Mouse (Mus musculus) neural tube, embryonic 15.5 days (tissue): ENCODE results near the gene Marco. TPM values are rescaled to one million over a fixed set of nuclear protein-coding genes. Genes with fewer than 3 reads are reported as not detected.

Source experiments
- ATAC-seq: fragments of 200-750 bp; cut with Nextera tagmentation; 2 replicates; pipeline ENCODE4 v1.8.0; 2017; ENCODE audit warnings: mild to moderate bottlenecking, moderate TSS enrichment, moderate library complexity; ENCODE audit not compliant: low FRiP score
- H3K27ac ChIP-seq: fragments of 300-500 bp; sonication (generic); replicated peaks from 2 replicates; pipeline ENCODE4 v1.5.1; 2015; ENCODE audit warnings: mild to moderate bottlenecking, inconsistent platforms
- H3K27me3 ChIP-seq: fragments of 300-500 bp; sonication (generic); replicated peaks from 2 replicates; pipeline ENCODE4 v1.6.1; 2015; ENCODE audit warnings: inconsistent platforms
- H3K36me3 ChIP-seq: fragments of 300-500 bp; sonication (generic); 2 replicates; pipeline ENCODE4 v1.6.1; 2015; ENCODE audit warnings: inconsistent platforms
- H3K4me1 ChIP-seq: fragments of 300-500 bp; sonication (generic); 2 replicates; pipeline ENCODE4 v1.6.1; 2015; ENCODE audit warnings: inconsistent platforms
- H3K4me2 ChIP-seq: fragments of 300-500 bp; sonication (generic); 2 replicates; pipeline ENCODE4 v1.6.1; 2015; ENCODE audit warnings: inconsistent platforms, mild to moderate bottlenecking, moderate library complexity
- H3K4me3 ChIP-seq: fragments of 300-500 bp; sonication (generic); replicated peaks from 2 replicates; pipeline ENCODE4 v1.5.1; 2015; ENCODE audit warnings: mild to moderate bottlenecking, inconsistent platforms
- H3K9ac ChIP-seq: fragments of 300-500 bp; sonication (generic); replicated peaks from 2 replicates; pipeline ENCODE4 v1.6.1; 2015; ENCODE audit warnings: mild to moderate bottlenecking, inconsistent platforms
- H3K9me3 ChIP-seq: fragments of 300-500 bp; sonication (generic); replicated peaks from 2 replicates; pipeline ENCODE4 v1.6.1; 2016; ENCODE audit warnings: inconsistent platforms
- WGBS: fragments of 180-500 bp; shearing (Covaris S2); methylation state at CpG from one replicate; pipeline ENCODE4 v1.1.7; 2015; ENCODE audit warnings: mixed read lengths; 5-methylcytosine and 5-hydroxymethylcytosine counted together
- polyA plus RNA-seq: library from polyadenylated mRNA; unstranded; fragments of >200 nt; fragmentation: Nextera tagmentation; extraction: Ambion mirVana; gene quantifications from 2 replicates; pipeline ENCODE4 v1.2.1, GENCODE M21; 2015

Marco gene
- polyA plus RNA-seq, 1 experiment from 2014 or later, result not detected

GRCm38 (mm10) chr1:120498036-120498435, 6.8 kb downstream of the Marco start:
- no peak for ATAC-seq
- no peaks in the 10 kb centered on the region for H3K36me3 ChIP-seq
- no peak overlapping the region for H3K4me2 ChIP-seq
- 80% methylated on average over 4 of the region's 4 CpGs for WGBS
- H3K4me3 ChIP-seq, result no peak overlapping the region
- no peak overlapping the region for H3K9ac ChIP-seq
- no peaks in the 10 kb centered on the region for H3K9me3 ChIP-seq
- no peaks in the 10 kb centered on the region for H3K4me1 ChIP-seq
- H3K27ac ChIP-seq, result no peak overlapping the region
- H3K27me3 ChIP-seq, result no peaks in the 10 kb centered on the region

DNA sequence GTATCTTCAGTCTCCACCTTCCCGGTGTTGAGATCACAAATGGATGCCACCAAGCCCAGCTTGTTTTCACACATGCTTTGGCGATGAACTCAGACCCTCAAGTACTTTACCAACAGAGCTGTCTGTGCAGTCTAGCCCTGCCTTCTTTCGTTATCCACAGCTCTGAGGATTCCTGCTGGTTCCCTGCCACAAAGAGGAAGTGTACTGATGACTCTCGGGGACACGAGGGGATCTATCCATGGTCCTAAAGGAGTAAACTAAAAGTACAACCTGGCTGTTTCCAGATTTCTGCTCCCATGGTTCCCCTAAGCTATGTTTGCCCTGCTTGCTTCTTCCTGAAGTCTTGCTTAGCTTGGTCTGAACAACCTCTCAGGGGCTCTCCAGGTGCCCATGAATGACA, 23.9 kb downstream of the Marco start:
- WGBS, result 32% methylated on average over 5 of the region's 5 CpGs
- H3K4me1 ChIP-seq, result no peaks in the 10 kb centered on the region

DNA sequence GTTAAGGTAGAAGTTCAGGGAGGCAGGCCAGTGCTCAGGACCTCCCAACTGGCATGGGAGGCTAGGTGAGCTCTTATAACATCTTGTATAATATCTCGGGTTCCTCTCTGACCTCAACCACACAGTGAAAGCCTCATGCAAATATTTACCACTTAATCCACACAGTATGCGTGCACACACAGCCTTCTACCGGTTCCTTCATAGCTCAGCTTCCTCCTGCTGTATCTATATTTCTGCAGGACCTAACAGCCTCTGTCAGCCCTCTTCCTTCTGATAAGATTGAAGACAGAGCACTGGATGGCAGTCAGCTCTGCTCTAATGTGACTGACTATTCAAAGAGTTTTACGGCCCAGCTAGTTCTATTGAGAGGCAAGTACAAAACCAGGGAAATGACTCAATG, 30.0 kb downstream of the Marco start:
- 55% methylated on average over 4 of the region's 4 CpGs for WGBS
- ATAC-seq, result no peak
- no peaks in the 10 kb centered on the region for H3K27me3 ChIP-seq

More for the DNA sequence above, 23.9 kb downstream of the Marco start:
- Histone ChIP-seq H3K9ac (no peak overlapping the region), H3K27ac (no peak overlapping the region), H3K9me3 (no peaks in the 10 kb centered on the region), H3K4me2 (no peak overlapping the region), H3K36me3 (no peaks in the 10 kb centered on the region), H3K4me3 (no peak overlapping the region), H3K27me3 (no peaks in the 10 kb centered on the region)
- no peak for ATAC-seq

DNA sequence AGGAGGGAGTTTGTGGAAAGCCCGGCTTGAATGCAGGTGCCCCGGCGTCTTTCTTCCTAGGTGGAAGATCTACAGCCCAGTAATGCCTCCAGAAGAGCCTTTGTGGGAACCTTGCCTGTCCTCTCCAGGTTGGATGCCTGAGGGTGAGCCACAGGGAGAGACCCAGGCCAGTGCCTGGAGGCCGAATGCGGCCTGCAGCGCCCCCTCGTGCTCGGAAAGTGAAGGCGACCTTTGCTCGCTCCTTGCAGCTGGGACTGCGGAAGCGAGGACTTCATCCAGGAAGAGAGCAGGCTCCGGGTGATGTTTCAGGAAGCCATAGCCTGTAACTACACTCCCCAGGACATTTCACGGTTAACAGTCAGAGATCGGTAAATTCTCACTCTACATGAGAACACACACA, 35.9 kb downstream of the Marco start:
- Histone ChIP-seq H3K9me3 (no peaks in the 10 kb centered on the region), H3K9ac (no peak overlapping the region)
- no peak for ATAC-seq

More for the DNA sequence above, 30.0 kb downstream of the Marco start:
- Histone ChIP-seq H3K9ac (no peak overlapping the region), H3K4me1 (no peaks in the 10 kb centered on the region), H3K4me2 (no peak overlapping the region), H3K4me3 (no peak overlapping the region), H3K9me3 (no peaks in the 10 kb centered on the region), H3K36me3 (no peaks in the 10 kb centered on the region), H3K27ac (no peak overlapping the region)

DNA sequence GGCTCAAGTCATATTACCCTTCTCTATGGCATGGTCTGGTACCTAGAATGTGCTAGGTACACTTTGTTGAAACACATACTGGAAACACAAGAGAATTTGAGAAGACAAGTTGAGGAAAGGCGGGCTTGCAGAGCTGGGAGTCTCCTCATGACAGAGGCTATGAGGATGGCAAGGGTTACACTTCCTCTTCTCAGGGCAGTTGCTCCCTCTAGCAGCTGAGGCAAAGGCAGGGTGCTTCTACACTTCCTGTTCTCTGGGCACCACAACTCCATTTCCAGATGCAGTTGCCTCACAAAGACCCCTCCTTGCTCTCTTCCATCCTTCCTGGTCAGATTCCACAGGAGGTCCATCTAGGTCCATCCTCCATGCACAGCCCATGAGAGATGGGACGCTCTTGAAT, 37.5 kb downstream of the Marco start:
- Histone ChIP-seq H3K9ac (no peak overlapping the region), H3K4me1 (peaks cover 12% of the 10 kb centered on the region), H3K36me3 (no peaks in the 10 kb centered on the region), H3K4me2 (no peak overlapping the region), H3K4me3 (no peak overlapping the region), H3K27me3 (peaks cover 8% of the 10 kb centered on the region; the same call in 1 of the 2 replicates), H3K27ac (no peak overlapping the region), H3K9me3 (no peaks in the 10 kb centered on the region)
- no peak for ATAC-seq
- 99% methylated on average over 2 of the region's 2 CpGs for WGBS

More for the DNA sequence above, 35.9 kb downstream of the Marco start:
- H3K27ac ChIP-seq, result no peak overlapping the region
- H3K4me2 ChIP-seq, result no peak overlapping the region
- H3K4me3 ChIP-seq, result no peak overlapping the region
- H3K36me3 ChIP-seq, result no peaks in the 10 kb centered on the region
- H3K27me3 ChIP-seq, result peaks cover 8% of the 10 kb centered on the region; the same call in 1 of the 2 replicates
- H3K4me1 ChIP-seq, result peaks cover 12% of the 10 kb centered on the region
- 11% methylated on average over 15 of the region's 15 CpGs for WGBS

DNA sequence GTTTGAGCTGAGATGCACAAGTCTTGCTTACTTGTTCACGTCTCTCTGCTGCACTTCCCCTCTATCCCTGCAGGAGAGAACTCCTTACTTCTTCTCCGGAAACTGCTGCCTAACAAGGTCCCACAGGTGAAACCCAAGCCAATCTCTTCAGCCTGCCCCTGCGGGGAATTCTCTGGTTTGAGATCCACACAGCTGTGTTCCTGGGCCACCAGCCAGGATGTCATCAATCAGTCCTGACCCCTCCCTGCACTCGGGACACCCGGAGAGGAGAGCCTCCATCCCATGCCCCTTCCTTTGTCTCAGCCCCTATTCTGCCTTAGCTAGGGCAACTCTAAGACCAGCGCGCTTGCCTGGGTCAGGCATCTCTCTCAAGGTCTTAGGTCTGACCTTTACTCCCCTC, 38.1 kb downstream of the Marco start:
- H3K9ac ChIP-seq, result no peak overlapping the region
- peaks cover 12% of the 10 kb centered on the region for H3K4me1 ChIP-seq
- H3K4me3 ChIP-seq, result no peak overlapping the region
- H3K27ac ChIP-seq, result no peak overlapping the region
- H3K27me3 ChIP-seq, result peaks cover 8% of the 10 kb centered on the region; the same call in 1 of the 2 replicates
- H3K4me2 ChIP-seq, result peak overlapping the region; percentile 35
- 5% methylated on average over 7 of the region's 7 CpGs for WGBS
- ATAC-seq, result no peak
- H3K36me3 ChIP-seq, result no peaks in the 10 kb centered on the region
- no peaks in the 10 kb centered on the region for H3K9me3 ChIP-seq

DNA sequence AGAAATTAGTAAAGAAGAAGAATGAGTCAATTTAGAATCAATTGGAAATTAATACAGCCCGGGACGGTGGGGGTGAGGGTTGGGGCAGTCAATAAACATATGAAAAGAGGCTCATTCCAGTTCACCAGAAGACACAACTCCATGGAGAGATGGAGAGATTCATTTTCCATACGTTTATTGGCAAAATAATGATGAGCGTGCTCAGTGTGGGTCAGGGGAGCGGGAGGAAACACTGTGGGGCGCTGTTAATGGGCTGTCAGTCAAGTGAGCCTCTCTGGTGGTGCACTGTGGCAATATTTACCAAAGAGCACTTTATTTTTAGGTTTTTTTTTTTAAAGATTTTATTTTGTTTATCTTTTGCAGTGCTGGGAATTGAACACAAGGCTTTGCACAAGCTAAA, 45.8 kb downstream of the Marco start:
- WGBS, result 45% methylated on average over 6 of the region's 6 CpGs
- ATAC-seq, result no peak

GRCm38 (mm10) chr1:120458524-120458923, 46.3 kb downstream of the Marco start:
- Histone ChIP-seq H3K9ac (no peak overlapping the region), H3K36me3 (no peaks in the 10 kb centered on the region), H3K27ac (no peak overlapping the region), H3K27me3 (no peaks in the 10 kb centered on the region), H3K9me3 (no peaks in the 10 kb centered on the region), H3K4me3 (no peak overlapping the region), H3K4me2 (no peak overlapping the region), H3K4me1 (0 out of 2 replicates have a peak, but pooled peaks cover 5% of the 10 kb centered on the region)
- 39% methylated on average over 4 of the region's 5 CpGs for WGBS
- no peak for ATAC-seq

More for the DNA sequence above, 45.8 kb downstream of the Marco start:
- Histone ChIP-seq H3K4me1 (0 out of 2 replicates have a peak, but pooled peaks cover 5% of the 10 kb centered on the region), H3K4me2 (no peak overlapping the region), H3K36me3 (no peaks in the 10 kb centered on the region), H3K4me3 (no peak overlapping the region), H3K9me3 (no peaks in the 10 kb centered on the region), H3K9ac (no peak overlapping the region), H3K27me3 (no peaks in the 10 kb centered on the region), H3K27ac (no peak overlapping the region)

GRCm38 (mm10) chr1:120451486-120452270, 53.1 kb downstream of the Marco start:
- H3K27me3 ChIP-seq, result no peaks in the 10 kb centered on the region
- ATAC-seq, result no peak
- H3K9ac ChIP-seq, result no peak overlapping the region
- H3K36me3 ChIP-seq, result no peaks in the 10 kb centered on the region
- H3K9me3 ChIP-seq, result no peaks in the 10 kb centered on the region
- H3K4me2 ChIP-seq, result no peak overlapping the region
- WGBS, result 88% methylated on average over 9 of the region's 9 CpGs
- no peak overlapping the region for H3K4me3 ChIP-seq
- no peaks in the 10 kb centered on the region for H3K4me1 ChIP-seq
- H3K27ac ChIP-seq, result no peak overlapping the region

DNA sequence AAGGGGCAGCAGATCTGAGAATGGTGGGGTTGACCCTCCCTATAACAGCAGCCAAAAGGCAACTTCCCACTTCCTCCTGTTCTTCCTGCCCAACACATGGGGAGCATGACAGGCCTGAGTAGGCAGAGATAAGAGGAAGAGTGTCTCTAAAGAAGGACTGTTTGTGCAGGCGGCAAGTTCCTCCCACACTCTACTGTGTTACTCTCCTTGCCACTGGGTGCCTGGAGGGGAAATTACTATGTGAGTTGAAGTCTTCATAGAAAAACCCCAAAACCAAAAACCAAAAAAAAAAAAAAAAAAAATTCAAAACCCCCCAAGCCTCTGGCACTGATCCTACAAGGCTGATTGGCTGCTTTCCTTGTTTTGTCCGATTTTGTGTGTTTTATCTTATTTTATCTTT, 55.2 kb downstream of the Marco start:
- no peaks in the 10 kb centered on the region for H3K9me3 ChIP-seq
- no peak overlapping the region for H3K4me3 ChIP-seq
- no peak for ATAC-seq
- H3K9ac ChIP-seq, result no peak overlapping the region
- no peak overlapping the region for H3K4me2 ChIP-seq
- H3K27me3 ChIP-seq, result no peaks in the 10 kb centered on the region
- 81% methylated on average over 2 of the region's 2 CpGs for WGBS
- no peaks in the 10 kb centered on the region for H3K4me1 ChIP-seq
- H3K36me3 ChIP-seq, result no peaks in the 10 kb centered on the region
- H3K27ac ChIP-seq, result no peak overlapping the region

DNA sequence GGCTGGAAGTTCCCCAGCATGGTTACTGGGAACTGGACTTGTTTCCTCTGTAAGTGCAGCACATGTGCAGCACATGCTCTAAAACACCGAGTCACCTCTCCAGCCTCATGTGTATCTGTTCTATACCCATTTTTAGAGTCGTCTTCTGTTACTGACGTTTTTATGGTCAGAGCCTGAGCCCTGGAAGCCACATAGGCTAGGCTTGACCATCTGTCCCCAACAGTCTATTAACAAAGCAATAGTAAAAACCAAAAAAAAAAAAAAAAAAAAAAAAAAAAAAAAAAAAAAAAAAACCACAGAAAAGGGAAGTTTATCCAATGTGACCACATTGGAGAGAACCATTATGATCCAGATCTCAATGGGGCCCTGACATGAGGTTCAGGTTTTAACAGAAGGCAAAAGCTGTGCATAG, 61.6 kb downstream of the Marco start:
- Histone ChIP-seq H3K9me3 (no peaks in the 10 kb centered on the region), H3K27me3 (no peaks in the 10 kb centered on the region), H3K9ac (no peak overlapping the region), H3K4me2 (no peak overlapping the region), H3K27ac (no peak overlapping the region), H3K4me3 (no peak overlapping the region), H3K4me1 (no peaks in the 10 kb centered on the region), H3K36me3 (no peaks in the 10 kb centered on the region)
- ATAC-seq, result no peak
- 66% methylated on average over 3 of the region's 3 CpGs for WGBS

DNA sequence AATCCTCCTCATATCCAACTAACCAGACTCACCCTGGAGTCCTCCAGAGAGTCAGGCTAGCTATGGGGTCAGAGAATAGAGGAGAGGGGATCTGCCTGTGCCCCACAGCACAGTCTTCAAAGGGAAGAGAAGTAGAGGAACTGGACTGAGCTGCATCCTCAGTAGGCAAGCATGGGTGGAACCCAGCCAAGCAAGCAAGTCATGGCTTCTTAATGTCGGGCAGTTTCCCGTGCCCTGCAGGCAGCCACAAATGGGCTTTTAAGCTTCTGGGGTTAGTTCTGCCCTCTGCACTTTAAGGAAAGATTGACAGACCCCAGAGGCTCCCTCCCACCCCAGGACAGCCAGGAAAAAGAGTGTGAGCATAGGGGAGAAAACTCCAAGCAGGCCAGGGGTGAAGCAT, 63.2 kb downstream of the Marco start:
- Histone ChIP-seq H3K27me3 (no peaks in the 10 kb centered on the region), H3K9me3 (no peaks in the 10 kb centered on the region), H3K9ac (no peak overlapping the region), H3K4me1 (no peaks in the 10 kb centered on the region), H3K27ac (no peak overlapping the region), H3K4me2 (no peak overlapping the region), H3K4me3 (no peak overlapping the region), H3K36me3 (no peaks in the 10 kb centered on the region)
- WGBS, result 32% methylated on average over 2 of the region's 2 CpGs
- ATAC-seq, result no peak
